Mouse (Mus musculus) testis, postnatal 14 days (tissue): ENCODE measurements at regions not wholly inside any gene's neighbourhood (a gene's known extent, or its start where the extent isn't known, plus 50 kb on each side); places are given as distances from the start of the nearest gene placed in this dataset.

Experiments
- DNase-seq: peaks from one replicate; pipeline ENCODE4 v3.0.0; 2021; ENCODE audit warnings: low spot score

DNA sequence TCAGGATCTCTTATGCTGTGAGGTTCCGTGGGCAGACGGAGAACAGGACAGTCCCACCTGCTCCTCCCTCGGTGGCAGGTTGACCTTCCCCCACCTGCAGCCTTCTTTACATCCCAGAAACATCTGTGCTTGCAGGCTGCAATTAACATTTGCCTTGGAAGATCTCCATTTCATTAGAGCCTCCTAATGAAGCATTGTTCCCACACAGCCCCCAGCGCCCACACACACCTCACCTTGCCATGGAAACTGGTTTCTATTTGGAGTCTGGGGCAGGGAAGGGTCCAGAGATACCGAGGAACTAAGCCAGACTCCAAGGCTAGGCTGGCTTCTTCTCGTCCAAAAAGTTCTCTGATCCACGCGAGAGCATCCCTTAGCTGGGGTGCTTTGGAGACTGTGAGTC, 56.6 kb upstream of the Rpl38 start:
- no peak for DNase-seq

DNA sequence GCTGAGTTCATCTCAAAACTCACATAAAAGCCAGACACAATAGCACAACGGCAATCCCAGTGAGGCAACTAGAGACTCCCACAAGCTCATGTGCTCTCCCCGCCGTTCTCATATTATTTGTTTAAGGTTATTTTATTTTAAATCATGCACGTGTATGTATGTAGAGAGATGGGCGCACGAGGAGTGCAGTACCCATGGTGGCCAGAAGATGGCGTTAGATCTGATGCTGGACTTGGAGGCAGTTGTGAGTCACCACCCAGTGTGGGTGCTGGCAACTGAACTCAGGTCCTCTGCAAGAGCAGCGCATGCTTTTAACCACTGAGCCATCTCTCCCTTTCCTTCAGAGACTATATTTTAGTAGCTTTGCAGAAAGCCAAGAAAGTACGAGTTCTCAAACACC, 60.3 kb upstream of the Rpl38 start:
- DNase-seq, result peak; percentile 29

DNA sequence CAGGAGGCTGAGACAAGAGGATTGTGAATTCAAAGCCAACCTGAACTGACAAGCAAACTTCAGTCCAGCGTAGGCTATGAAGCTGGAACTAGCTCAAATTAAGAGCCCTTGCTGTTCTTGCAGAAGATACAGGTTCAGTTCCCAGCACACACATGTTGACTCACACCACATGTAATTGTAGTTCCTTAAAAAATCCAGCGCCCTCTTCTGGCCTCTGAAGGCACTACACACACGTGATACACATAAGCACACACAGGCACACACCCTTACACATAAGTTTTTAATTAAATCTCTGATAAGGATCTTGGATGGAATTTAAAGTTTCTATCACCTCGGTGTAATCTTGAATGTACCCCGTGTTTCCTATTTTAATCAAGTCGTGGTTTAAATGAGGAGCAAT, 65.2 kb upstream of the Rpl38 start:
- DNase-seq, result no peak

DNA sequence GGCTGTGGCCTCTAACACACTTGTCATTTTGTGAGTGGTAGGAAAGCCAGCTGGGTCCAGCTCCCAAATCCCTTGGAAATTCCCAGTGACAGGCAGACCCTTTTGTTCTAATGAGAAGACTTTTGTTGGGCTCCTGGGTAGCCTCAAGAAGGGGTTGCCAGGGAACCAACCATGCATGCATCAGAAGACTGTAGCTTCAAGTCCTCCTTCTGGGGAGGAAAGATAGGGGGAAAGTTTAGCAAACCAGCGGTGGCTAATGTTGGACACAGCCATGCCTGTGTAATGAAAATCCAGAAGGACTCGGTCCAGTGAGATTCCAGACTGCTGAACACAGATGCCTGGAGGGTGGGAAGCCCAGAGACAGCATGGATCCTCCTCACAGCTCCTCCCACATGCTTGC, 71.1 kb upstream of the Rpl38 start:
- no peak for DNase-seq

DNA sequence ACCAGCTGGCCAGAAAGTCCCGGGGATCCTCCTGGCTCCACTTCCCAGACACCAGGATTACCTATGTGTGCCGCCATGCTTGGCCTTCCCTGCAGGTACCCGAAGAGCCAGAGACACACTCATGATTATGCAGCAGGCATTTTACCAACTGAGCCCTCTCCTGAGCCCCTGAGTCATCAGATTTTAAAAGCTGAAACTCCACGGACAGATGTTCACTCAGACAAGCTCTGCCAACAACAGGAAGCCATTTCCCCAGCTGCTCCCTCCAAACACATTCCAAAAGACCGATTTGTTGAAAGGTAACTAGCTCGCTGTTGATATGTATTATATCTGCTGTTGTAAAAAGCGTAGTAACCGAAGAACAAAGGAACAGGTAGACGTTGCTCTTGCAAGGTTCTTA, 75.4 kb upstream of the Rpl38 start:
- DNase-seq, result no peak

DNA sequence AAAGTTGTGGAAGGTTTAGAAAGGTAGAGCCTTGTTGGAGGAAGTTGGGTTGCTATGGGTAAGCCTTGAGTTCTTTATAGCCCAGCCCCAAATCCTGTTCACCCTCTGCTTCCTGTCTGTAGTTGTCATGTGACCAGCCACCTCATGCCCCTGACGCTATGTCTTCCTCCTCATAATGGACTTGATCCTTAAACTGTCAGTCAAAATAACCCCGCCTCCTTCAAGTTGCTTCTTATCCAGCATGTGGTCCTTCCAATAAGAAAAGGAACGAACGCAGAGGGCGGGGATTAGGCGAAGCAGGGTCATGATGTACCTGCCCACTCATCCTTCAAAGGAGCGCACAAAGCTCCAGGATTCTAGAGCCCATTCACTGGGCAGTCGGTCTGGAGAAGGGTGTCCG, 79.8 kb upstream of the Rpl38 start:
- DNase-seq, result no peak

DNA sequence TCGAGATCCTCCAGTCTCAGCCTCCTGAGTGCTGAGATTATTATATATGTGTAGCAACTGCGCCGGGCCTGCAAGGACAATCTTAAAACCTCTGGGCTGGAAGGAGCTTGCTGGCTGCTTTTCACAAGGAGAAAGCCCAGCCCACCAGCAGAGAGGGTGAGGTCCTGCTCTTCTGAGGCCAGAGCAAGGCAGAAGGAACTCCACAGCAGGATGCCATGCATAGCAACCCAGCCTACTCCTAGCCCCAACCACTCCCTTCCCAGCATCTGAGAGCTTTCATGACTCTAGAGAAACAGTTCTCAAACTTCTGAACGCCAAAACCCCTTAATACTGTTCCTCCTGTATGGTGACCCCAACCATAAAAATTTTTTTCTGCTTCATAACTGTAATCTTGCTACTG, 80.3 kb upstream of the Rpl38 start:
- DNase-seq, result no peak

DNA sequence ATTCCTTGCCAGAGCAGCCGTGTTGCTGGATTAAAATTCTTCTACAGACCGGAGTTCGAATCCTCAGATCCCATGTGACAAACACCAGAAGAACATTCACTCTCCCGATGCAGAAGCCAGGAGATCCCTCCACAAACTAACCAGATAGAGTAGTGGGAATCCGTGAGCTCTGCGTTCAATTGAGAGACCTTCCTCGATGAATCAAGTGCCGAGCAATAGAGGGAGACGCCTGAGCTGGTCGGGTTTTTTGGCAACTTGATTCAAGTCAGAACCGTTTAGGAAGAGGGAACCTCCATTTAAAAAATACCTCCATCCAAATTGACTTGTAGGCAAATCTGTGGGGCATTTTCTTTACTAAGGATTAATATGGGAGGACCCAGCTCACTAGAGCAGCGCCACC, 81.9 kb upstream of the Rpl38 start:
- DNase-seq, result no peak

DNA sequence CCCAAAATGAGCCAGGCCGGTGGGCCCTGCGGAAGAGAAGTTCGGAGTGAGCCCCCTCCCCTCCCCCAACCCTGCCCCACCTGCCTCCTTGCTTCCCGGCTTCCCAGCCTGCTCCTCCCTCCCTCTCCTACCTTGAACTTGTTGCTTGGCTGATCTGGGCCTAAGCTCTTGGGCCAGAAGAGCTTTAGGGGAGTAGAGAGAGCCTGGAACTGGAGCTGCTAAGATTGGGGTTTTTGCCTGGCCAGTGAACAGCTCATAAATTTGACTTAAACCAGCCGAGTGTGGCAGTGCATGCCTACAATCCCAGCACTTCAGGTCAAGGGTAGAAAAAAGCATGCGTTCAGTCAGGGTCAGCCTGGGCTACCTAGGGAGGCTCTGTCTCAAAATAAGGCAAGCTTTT, 83.5 kb upstream of the Rpl38 start:
- no peak for DNase-seq

DNA sequence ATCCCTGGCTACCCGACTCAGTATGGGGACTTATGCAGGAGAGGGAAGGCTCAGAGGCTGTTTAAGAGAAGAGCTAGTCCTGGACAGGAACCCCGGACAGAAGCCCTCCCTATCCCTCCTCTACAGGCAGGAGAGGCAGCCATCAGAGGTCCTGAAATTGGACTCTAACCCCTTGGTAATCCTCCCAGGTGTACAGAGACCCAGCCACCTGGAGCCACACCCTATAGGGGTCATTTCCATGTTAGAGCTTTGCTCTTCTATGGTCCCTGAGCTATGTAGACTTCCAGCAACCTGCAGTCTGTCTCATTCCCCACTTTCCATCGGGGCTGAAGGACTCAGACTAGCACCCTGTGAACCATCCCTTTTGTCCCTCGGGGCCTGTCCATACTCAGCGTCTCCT, 84.2 kb upstream of the Rpl38 start:
- DNase-seq, result no peak

DNA sequence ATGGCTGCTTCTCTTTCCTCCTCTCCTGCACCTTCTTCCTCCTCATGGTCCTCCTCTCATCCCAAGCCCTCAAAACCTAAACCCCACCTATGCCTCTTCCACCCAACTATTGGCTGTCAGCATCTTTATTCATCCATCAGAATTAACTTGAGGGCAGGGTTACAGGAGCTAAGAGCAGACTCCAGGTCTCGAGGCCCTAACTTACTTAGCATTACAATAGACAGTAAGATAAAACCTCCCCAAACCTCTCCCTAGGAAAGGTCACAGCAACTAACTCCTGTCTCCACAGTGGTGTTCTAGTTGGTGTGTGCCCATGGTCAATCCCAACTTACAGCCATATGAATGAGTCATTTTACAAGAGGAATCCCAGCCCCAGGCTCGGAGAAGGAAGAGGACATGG, 88.3 kb upstream of the Rpl38 start:
- DNase-seq, result no peak

DNA sequence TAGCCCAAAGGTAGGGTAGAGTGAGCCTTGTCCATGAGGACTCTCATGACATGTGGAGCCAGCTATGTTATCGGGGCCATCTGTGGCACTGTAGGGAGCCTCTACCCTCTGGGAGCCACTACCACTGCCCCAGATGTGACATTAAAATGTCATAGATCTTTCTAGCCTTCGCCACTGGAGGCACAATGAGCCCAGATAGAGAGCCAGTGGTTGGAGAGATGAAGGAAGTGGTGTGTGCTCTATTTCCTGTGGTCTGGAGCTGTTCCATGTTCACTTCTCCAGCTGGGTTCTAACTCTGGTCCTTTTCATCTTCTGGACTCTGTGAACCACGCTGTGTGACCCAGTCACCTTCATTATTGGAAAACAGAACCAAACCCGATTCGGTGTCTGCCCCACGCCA, 89.8 kb upstream of the Rpl38 start:
- DNase-seq, result no peak

DNA sequence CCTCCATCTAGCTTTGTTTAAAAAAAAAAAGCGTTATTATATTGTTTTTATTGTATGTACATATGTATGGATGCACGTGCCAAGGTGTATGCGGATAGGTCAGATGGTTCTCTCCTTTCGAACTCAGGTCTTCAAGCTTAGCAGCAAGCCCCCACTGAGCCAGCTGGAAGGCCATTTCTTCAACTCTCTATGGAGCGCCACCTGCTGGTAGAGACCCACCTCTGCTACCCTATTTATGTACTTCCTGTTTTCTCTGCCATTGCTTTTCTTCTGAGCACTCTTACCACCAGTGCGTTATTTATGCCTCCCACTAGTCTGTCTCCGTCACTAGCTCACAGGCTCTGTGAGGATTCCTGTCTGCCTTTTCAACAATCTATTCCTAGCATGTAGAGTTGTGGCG, 91.5 kb upstream of the Rpl38 start:
- no peak for DNase-seq

DNA sequence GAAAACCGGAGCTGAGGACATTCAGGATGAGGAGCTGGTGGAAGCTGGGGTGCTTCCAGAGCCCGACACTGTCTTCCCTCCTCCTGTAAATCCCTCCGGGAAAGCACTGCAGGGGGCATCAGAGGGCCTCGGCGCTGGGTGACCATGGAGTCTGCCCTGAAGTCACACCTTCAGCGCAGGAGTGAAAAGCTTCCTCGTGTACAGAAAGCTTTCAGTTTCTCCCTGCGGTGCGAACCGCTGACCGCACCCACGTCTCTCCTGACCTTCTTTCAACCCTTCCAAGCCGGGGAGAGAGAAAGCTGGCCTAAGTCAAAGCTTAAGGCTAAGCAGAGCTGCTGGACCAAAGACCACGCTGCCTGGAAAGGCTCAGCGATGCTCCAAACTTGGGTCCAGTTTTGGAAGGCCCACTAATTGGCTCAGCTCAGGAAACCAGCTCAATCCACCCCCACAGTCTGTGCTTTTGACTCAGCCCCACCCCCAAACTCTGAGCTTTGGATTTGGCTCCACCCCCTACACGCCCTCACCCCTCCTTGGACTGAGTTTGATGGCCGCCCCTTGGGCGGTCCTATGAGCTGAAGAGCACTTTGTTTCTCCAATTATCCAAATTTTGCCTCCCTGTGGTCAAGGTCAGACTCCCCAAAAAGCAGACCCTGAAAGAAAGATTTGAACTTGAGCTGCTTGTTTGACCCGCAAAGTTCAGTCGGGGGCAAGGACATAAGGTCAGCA, 97.0 kb upstream of the Rpl38 start:
- DNase-seq, result no peak

DNA sequence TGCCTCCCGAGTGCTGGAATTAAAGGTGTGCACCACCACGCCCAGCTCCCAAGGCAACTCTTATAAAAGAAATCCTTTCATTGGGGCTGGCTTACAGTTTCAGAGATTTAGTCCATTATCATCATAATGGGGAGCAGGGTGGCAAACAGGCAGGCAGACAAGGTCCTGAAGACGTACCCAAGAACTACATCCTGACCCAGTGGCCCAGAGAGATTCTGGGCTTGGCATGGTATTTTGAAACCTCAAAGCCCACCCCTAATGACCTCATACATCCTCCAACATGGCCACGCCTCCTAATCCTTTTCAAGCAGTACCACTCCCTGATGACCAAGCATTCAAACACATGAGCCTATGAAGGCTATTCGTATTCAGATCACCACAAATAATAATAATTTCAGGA, 98.2 kb upstream of the Rpl38 start:
- no peak for DNase-seq

DNA sequence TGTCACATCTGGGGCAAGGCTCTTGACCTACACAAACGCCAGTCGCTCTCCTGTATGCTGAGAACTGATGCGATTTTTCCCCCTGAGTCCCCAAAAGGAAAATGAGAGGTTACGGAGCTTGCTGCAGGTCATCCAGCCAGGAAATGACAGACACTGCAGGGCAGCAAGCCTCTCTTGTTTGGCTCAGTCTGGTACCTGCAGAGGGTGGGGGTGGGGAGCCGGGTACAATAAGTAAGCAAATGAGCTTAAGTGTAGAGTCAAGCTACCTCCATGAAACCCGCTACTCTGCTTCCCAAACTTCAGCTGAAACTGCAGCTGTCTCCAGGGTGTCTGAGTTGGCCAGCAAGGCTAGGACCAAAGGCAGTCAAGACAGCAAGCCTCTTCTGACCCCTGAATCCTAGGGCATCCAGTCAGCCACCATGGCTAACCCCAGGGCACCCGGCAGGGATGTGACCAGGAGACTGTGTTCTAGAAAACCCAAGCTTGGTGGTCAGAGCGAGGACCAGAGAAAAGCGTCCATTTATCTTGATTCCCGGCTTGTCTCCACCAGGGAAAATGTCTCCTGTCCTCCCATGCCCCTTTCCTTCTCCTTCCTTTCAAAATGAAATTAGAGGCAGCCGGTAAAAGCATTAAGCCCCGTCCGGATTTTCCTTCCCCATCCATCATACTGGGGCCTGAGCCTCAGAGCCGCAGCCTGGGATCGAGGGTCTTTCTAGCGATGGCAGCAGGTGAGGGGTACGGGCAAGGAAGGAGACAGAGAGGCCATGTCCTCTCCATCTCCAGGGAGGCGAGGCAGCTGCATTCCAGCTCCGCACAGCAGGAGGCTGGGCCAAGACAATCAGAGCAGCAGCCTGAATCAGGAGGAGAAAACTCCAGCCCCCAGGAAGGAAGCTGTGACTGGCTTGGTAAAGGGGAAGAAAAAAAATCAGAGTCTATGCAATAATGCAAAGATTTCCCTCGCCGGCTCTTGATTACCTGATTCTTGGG, 100.2 kb upstream of the Rpl38 start:
- DNase-seq, result no peak

DNA sequence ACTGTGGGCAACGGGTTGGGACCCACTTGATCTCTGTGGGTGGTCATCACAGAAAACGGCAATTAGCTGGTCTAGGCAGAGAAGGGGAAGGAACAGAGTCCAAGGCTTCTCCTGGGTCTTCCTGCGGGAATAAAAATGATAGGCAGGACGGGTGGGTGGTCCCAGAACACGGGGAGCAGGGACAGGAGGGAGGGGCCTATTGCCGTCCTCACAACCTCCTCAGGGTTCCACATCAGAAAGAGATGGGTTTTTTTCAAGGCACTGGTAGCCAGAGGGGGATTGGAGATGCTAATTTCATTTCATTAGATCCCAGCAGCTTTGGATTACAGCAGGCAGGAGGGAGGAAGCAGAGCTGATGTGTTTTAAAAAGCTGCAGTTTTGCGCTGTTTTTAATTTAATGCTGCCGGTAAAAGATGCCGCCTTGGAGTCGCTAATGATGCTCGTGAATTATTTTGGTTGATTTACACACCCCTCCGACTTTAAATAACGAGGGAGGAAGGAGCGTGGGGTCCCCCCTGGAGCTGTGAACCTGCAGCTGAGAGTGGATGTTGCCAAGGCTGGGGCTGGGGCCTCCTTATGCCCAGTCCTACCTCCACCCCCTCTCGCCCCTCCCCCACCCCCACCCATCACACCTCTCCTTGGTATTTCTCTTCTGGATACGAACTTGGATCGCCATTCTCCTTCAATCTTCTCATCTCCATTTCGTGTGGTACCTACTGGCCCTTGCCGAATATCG, 101.1 kb upstream of the Rpl38 start:
- DNase-seq, result no peak

DNA sequence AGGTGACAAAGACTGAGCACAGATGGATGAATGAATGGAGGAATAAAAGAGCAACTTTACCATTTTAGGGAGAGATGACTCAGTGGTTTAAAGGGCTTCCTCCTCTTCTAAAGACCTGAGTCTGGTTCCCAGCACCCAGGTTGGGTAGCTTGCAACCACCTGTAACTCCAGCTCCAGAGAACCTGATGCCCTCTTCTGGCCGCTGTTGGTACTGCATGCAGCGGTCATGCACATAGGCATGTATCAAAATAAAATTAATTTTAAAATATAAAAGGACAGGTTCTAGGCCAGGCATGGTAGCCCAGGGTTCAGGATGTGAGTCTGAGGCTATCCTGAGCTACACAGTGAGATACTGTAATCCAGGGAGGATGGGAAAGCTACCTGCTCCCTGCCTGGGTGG, 103.4 kb upstream of the Rpl38 start:
- DNase-seq, result peak; percentile 37

DNA sequence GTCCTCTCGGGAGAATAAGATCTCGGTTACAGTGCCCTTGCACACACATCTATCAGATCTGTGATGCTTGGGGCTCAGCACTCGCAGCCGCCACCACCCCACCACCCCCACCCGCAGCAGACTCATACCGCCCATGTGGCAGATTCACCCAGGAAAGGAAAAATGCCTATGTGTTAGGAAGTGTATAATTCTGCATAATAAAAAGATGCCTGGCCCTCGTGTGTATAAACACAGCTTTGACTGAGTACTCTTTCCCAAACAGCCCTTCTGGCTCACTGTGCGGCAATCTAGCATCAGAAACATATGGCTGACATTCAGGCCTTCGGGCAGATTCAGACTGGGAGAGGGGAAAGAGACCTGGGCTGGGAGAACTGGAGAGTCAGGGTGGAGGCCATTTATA, 105.2 kb upstream of the Rpl38 start:
- DNase-seq, result no peak

DNA sequence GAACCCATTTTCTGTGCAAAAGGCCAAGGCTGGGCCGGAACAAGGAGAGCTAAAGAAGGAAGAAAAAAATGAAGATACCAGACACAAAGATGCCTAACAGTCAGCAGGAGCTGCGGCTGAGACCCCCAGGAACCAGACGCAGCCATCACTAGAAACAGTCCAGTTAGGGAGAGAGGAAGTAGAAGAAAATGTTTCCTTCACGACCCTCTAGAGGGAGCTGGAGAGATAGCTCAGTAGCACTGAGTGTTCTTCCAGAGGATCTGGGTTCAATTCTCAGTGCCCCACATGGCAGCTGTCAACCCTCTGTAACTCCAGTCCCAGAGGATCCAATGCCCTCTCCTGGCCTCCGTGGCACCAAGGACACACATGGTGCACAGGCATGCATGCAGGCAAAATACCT, 113.7 kb upstream of the Rpl38 start:
- DNase-seq, result no peak

DNA sequence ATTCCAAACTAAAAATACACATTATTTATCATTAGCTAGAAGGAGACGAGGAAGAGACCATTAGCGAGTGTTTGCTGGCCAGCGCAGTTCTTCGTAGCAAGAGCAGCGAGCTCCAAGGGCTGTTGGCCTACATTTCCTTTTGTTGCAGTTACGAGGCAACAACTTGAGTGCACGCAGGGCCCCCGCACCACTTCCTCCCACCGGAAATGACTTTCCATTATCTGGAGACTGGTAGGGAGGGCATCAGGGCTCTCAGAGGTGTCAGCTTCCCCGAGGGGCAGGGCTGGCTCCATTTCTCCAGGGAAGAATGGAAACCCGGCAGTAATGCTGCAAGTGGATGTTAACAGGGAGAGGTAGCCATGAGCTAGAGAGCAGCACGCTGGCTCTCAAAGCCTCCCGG, 114.3 kb upstream of the Rpl38 start:
- no peak for DNase-seq

DNA sequence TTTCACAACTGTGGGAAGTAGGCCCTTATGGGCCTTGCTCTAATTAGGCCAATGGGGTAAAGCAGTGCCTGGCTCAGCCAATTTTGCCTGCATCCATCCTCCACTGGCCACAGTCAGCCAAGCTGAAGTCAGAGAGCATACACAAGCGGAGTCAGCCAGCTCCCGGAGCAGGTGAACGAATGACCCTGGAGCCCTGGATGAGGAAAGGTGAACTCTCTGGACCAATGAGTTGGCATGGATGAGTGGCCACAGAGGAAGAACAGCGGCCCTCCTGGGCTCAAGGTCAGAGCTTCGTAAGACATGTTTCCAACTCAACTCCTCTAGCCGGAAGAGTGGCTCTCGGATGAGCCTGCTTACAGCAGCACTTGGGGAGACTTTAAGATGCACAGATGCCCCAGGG, 116.1 kb upstream of the Rpl38 start:
- DNase-seq, result no peak

DNA sequence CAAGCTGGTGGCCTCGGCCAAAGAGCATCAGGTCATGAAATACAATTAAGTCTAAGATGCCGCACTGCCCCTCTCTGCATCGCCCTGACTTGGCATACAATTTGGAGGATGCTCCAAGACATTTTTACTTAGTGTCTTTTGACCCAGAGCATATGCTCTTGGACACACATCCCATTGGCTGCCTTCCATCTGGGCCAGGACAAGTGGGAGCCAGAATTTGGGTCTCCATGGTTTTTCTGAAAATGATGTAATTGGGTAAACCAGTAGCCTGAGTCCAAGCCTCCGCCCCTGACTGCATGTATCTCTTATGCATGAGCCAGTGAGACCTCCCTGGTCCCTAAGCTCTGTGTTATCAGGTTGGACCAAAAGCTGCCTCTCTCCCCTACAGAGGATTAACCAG, 117.1 kb upstream of the Rpl38 start:
- DNase-seq, result no peak
